ENCODE assay signal across 11 mouse cellular contexts in genomic region chr16:92645423-92646115, GRCm38 (mm10).
DNase-seq lines count a peak whose midpoint lies in the region; ATAC-seq and TF ChIP-seq lines count a peak whose summit lies in the region.
"Had no signal": no experiment of that assay in that cellular context is flagged by ENCODE, and none has a peak within 500 bp of the region (broad histone marks: within the 10 kb centered on the region; RNA-seq: fewer than 3 reads in every experiment).

No protein-coding gene starts in this region.

- ATAC-seq in kidney, embryonic 15.5 days (replicated peaks; ENCODE audit: low FRiP score), result no peak
- ATAC-seq in lung, embryonic 16.5 days (ENCODE audit: low read depth), result peak; percentile 32
- ATAC-seq in neural tube, embryonic 15.5 days (ENCODE audit: low FRiP score), result no peak

- no peaks in the 10 kb centered on the region for H3K9me3 ChIP-seq in kidney, embryonic 15.5 days (replicated peaks)
- H3K9me3 ChIP-seq in lung, embryonic 16.5 days (ENCODE audit: control insufficient read depth, low read length), result no peaks in the 10 kb centered on the region
- no peaks in the 10 kb centered on the region for H3K9me3 ChIP-seq in neural tube, embryonic 15.5 days (replicated peaks)
- H3K9me3 ChIP-seq: liver, embryonic 13.5 days; midbrain, embryonic 12.5 days had no signal

- H3K27me3 ChIP-seq in kidney, embryonic 15.5 days, result 0 out of 2 replicates have a peak, but pooled peaks cover 7% of the 10 kb centered on the region
- no peaks in the 10 kb centered on the region for H3K27me3 ChIP-seq in lung, embryonic 16.5 days (ENCODE audit: control insufficient read depth, insufficient read depth, low read depth, low read length)
- H3K27me3 ChIP-seq in neural tube, embryonic 15.5 days (replicated peaks), result no peaks in the 10 kb centered on the region
- H3K27me3 ChIP-seq: liver, embryonic 13.5 days had no signal

- H3K27ac ChIP-seq in kidney, embryonic 15.5 days, result peak overlapping the region; percentile 46; the same call in 1 of the 2 replicates
- peak overlapping the region; percentile 23; the same call in 1 of the 2 replicates for H3K27ac ChIP-seq in embryonic fibroblast, embryonic 13.5 days (ENCODE audit: insufficient read depth, low read length)
- H3K27ac ChIP-seq in lung, embryonic 16.5 days (ENCODE audit: low read length), result peak overlapping the region; percentile 80
- H3K27ac ChIP-seq in neural tube, embryonic 15.5 days (replicated peaks), result no peak overlapping the region
- H3K27ac ChIP-seq: liver, embryonic 13.5 days; midbrain, embryonic 12.5 days had no signal

- no peaks in the 10 kb centered on the region for H3K36me3 ChIP-seq in kidney, embryonic 15.5 days
- H3K36me3 ChIP-seq in lung, embryonic 16.5 days (ENCODE audit: control insufficient read depth, insufficient read depth, low read length), result no peaks in the 10 kb centered on the region
- no peaks in the 10 kb centered on the region for H3K36me3 ChIP-seq in neural tube, embryonic 15.5 days
- H3K36me3 ChIP-seq: midbrain, embryonic 12.5 days had no signal

- peaks cover 29% of the 10 kb centered on the region for H3K4me1 ChIP-seq in kidney, embryonic 15.5 days
- H3K4me1 ChIP-seq in embryonic fibroblast, embryonic 13.5 days (ENCODE audit: control insufficient read depth, insufficient read depth, low read length), result peaks cover 12% of the 10 kb centered on the region
- H3K4me1 ChIP-seq in lung, embryonic 16.5 days (replicated peaks; ENCODE audit: control insufficient read depth, insufficient read depth, low read length), result peaks cover 33% of the 10 kb centered on the region
- 0 out of 2 replicates have a peak, but pooled peaks cover 2% of the 10 kb centered on the region for H3K4me1 ChIP-seq in neural tube, embryonic 15.5 days

- TF ChIP-seq CTCF in embryonic fibroblast, embryonic 13.5 days (IDR thresholded peaks at IDR 0.05; ENCODE audit: borderline replicate concordance, insufficient read depth, low read length), result no peak

- DNase-seq in kidney, adult 18-20 months, result no peak
- peak; percentile 15 for DNase-seq in R1 (ENCODE audit: low read depth, low spot score)
- DNase-seq in cerebellum, postnatal 10 days, result no peak
- DNase-seq in left cerebral cortex, postnatal 25 days (ENCODE audit: low spot score in 2 of 2), result no peak
- DNase-seq: kidney, adult 11 months; liver, embryonic 13.5 days had no signal

- TF ChIP-seq POLR2A in embryonic fibroblast, embryonic 13.5 days (IDR thresholded peaks at IDR 0.05; ENCODE audit: low read depth, low read length), result no peak

- no peak overlapping the region for H3K4me2 ChIP-seq in kidney, embryonic 15.5 days
- no peak overlapping the region for H3K4me2 ChIP-seq in lung, embryonic 16.5 days (ENCODE audit: low read depth, low read length)
- H3K4me2 ChIP-seq in neural tube, embryonic 15.5 days, result no peak overlapping the region
- H3K4me2 ChIP-seq: liver, embryonic 13.5 days; midbrain, embryonic 12.5 days had no signal

- H3K9ac ChIP-seq in kidney, embryonic 15.5 days, result no peak overlapping the region
- peak overlapping the region; percentile 41; the same call in 1 of the 2 replicates for H3K9ac ChIP-seq in lung, embryonic 16.5 days (ENCODE audit: low read length)
- H3K9ac ChIP-seq in neural tube, embryonic 15.5 days (replicated peaks), result no peak overlapping the region
- H3K9ac ChIP-seq: liver, embryonic 13.5 days; midbrain, embryonic 12.5 days had no signal

- H3K4me3 ChIP-seq in kidney, embryonic 15.5 days (replicated peaks), result no peak overlapping the region
- H3K4me3 ChIP-seq in embryonic fibroblast, embryonic 13.5 days (ENCODE audit: insufficient read depth, low read length), result no peak overlapping the region
- H3K4me3 ChIP-seq in lung, embryonic 16.5 days (ENCODE audit: low read length), result no peak overlapping the region
- no peak overlapping the region for H3K4me3 ChIP-seq in neural tube, embryonic 15.5 days (replicated peaks)
- H3K4me3 ChIP-seq: liver, embryonic 13.5 days; midbrain, embryonic 12.5 days had no signal

- WGBS in kidney, embryonic 15.5 days, result 62% methylated on average over 22 of the region's 22 CpGs
- WGBS in lung, embryonic 16.5 days, result 39% methylated on average over 22 of the region's 22 CpGs
- WGBS in neural tube, embryonic 15.5 days, result 67% methylated on average over 22 of the region's 22 CpGs

- intact Hi-C loops in left cerebral cortex, postnatal 25 days (cut with DNase I), result no loop called here
